Mouse (Mus musculus) naive thymus-derived CD4-positive, alpha-beta T cell, adult 2 months (primary cell): ENCODE results near the gene Tmem170.
A peak's percentile ranks its signal among the peaks of the same experiment; 100 is the strongest.

Experiments
- DNase-seq: peaks from one replicate; pipeline ENCODE4 v3.0.0-alpha.2; 2011; ENCODE audit warnings: low read depth

Gene Tmem170

GRCm38 (mm10) chr8:111876355-111876948 is at the start of gene Tmem170:
Gene Tmem170, minus strand, starts transcription at chr8:111876750.
- peak; percentile 100 for DNase-seq

GRCm38 (mm10) chr8:111924976-111925375 is 48.4 kb upstream of the Tmem170 start:
- DNase-seq = no peak

GRCm38 (mm10) chr8:111923383-111923804 is 46.8 kb upstream of the Tmem170 start:
- DNase-seq = peak; percentile 71

GRCm38 (mm10) chr8:111920971-111921370 is 44.4 kb upstream of the Tmem170 start:
- DNase-seq = no peak

GRCm38 (mm10) chr8:111919663-111920062 is 43.1 kb upstream of the Tmem170 start:
- no peak for DNase-seq

GRCm38 (mm10) chr8:111912860-111913432 is 36.4 kb upstream of the Tmem170 start:
- no peak for DNase-seq

- DNase-seq = no peak
Measured at GRCm38 (mm10) chr8:111911572-111911971, 35.0 kb upstream of the Tmem170 start.

GRCm38 (mm10) chr8:111909621-111910450 is 33.3 kb upstream of the Tmem170 start, which contains the start of gene Chst5:
Gene Chst5, minus strand, starts transcription at chr8:111910447.
- no peak for DNase-seq

- no peak for DNase-seq
Measured at GRCm38 (mm10) chr8:111905500-111906121, 29.1 kb upstream of the Tmem170 start.

- no peak for DNase-seq
Measured at GRCm38 (mm10) chr8:111902080-111902479, 25.5 kb upstream of the Tmem170 start.

GRCm38 (mm10) chr8:111898586-111898985 is 22.0 kb upstream of the Tmem170 start:
- DNase-seq = no peak

- DNase-seq = no peak
Measured at GRCm38 (mm10) chr8:111894955-111895354, 18.4 kb upstream of the Tmem170 start.

- no peak for DNase-seq
Measured at GRCm38 (mm10) chr8:111892615-111893014, 16.1 kb upstream of the Tmem170 start.

GRCm38 (mm10) chr8:111891983-111892382 is 15.4 kb upstream of the Tmem170 start:
- DNase-seq = no peak

GRCm38 (mm10) chr8:111890911-111891303 is 14.4 kb upstream of the Tmem170 start:
- DNase-seq = no peak

GRCm38 (mm10) chr8:111889931-111890910 is 13.7 kb upstream of the Tmem170 start:
- DNase-seq = no peak

GRCm38 (mm10) chr8:111888091-111888650 is 11.6 kb upstream of the Tmem170 start:
- no peak for DNase-seq

GRCm38 (mm10) chr8:111887479-111887878 is 10.9 kb upstream of the Tmem170 start:
- DNase-seq = no peak

GRCm38 (mm10) chr8:111883615-111884014 is 7.1 kb upstream of the Tmem170 start:
- no peak for DNase-seq

GRCm38 (mm10) chr8:111881591-111881990 is 5.0 kb upstream of the Tmem170 start:
- peak; percentile 72 for DNase-seq

GRCm38 (mm10) chr8:111877711-111878110 is 1.2 kb upstream of the Tmem170 start:
- peak; percentile 53 for DNase-seq
